Mouse (Mus musculus) forebrain, embryonic 12.5 days (tissue): ENCODE data around the gene Sec24a. TPM values are rescaled to one million over a fixed set of nuclear protein-coding genes. Genes with fewer than 3 reads are reported as not detected.

Experiments used
- ATAC-seq: fragments of 200-750 bp; cut with Nextera tagmentation; 2 replicates; pipeline ENCODE4 v1.8.0; 2017; ENCODE audit warnings: moderate TSS enrichment; ENCODE audit not compliant: low FRiP score
- H3K27ac ChIP-seq: fragments of 300-500 bp; sonication (generic); 2 replicates; pipeline ENCODE4 v1.5.1; 2016; ENCODE audit warnings: mild to moderate bottlenecking
- H3K27me3 ChIP-seq: fragments of 300-500 bp; sonication (generic); 2 replicates; pipeline ENCODE4 v1.6.1; 2016; ENCODE audit warnings: mild to moderate bottlenecking
- H3K36me3 ChIP-seq: fragments of 300-500 bp; sonication (generic); replicated peaks from 2 replicates; pipeline ENCODE4 v1.6.1; 2016; ENCODE audit warnings: mild to moderate bottlenecking
- H3K4me1 ChIP-seq: fragments of 300-500 bp; sonication (generic); 2 replicates; pipeline ENCODE4 v1.6.1; 2016
- H3K4me2 ChIP-seq: fragments of 300-500 bp; sonication (generic); 2 replicates; pipeline ENCODE4 v1.6.1; 2016; ENCODE audit warnings: mild to moderate bottlenecking, moderate library complexity
- H3K4me3 ChIP-seq: fragments of 300-500 bp; sonication (generic); replicated peaks from 2 replicates; pipeline ENCODE4 v1.5.1; 2016; ENCODE audit warnings: mild to moderate bottlenecking
- H3K9ac ChIP-seq: fragments of 300-500 bp; sonication (generic); 2 replicates; pipeline ENCODE4 v1.6.1; 2016; ENCODE audit warnings: mild to moderate bottlenecking
- H3K9me3 ChIP-seq: fragments of 300-500 bp; sonication (generic); 2 replicates; pipeline ENCODE4 v1.6.1; 2016
- WGBS: fragments of 180-500 bp; shearing (Covaris S2); methylation state at CpG from one replicate; pipeline ENCODE4 v1.1.7; 2016; 5-methylcytosine and 5-hydroxymethylcytosine counted together
- polyA plus RNA-seq: library from polyadenylated mRNA; unstranded; fragments of >200 nt; fragmentation: Nextera tagmentation; extraction: Ambion mirVana; gene quantifications from 2 replicates; pipeline ENCODE4 v1.2.1, GENCODE M21; 2016

Gene Sec24a
- polyA plus RNA-seq, 1 experiment from 2014 or later: 14.8 TPM

GRCm38 (mm10) chr11:51650691-51651515 is 112.5 kb downstream of the Sec24a start, which contains the start of the genes N4bp3 and D930048N14Rik:
TSS of gene N4bp3 (minus strand) at chr11:51650842.
TSS of gene D930048N14Rik (plus strand) at chr11:51650954.
- peak within 1 kb of the TSS; percentile 68 for H3K9ac ChIP-seq
- WGBS: 1% methylated on average over 59 of the region's 70 CpGs
- peaks cover 34% of the 10 kb centered on the region for H3K27me3 ChIP-seq
- peaks cover 31% of the 10 kb centered on the region for H3K4me1 ChIP-seq
- H3K27ac ChIP-seq: no peak within 1 kb of the TSS
- no peaks in the 10 kb centered on the region for H3K36me3 ChIP-seq
- no peaks in the 10 kb centered on the region for H3K9me3 ChIP-seq
- H3K4me3 ChIP-seq: peak within 1 kb of the TSS; percentile 55
- peak within 1 kb of the TSS; percentile 85 for H3K4me2 ChIP-seq
- ATAC-seq: peak; percentile 82

GRCm38 (mm10) chr11:51650261-51650660 is 113.2 kb downstream of the Sec24a start:
- Histone ChIP-seq H3K4me3 (peak overlapping the region; percentile 55), H3K9me3 (no peaks in the 10 kb centered on the region), H3K27ac (no peak overlapping the region), H3K4me1 (peaks cover 31% of the 10 kb centered on the region), H3K4me2 (peak overlapping the region; percentile 85), H3K9ac (peak overlapping the region; percentile 68), H3K36me3 (no peaks in the 10 kb centered on the region), H3K27me3 (peaks cover 34% of the 10 kb centered on the region)
- ATAC-seq: peak; percentile 18; the same call in 1 of the 2 replicates
- 1% methylated on average over 30 of the region's 30 CpGs for WGBS

GRCm38 (mm10) chr11:51649889-51650199 is 113.6 kb downstream of the Sec24a start:
- no peak overlapping the region for H3K27ac ChIP-seq
- peaks cover 31% of the 10 kb centered on the region for H3K4me1 ChIP-seq
- peak overlapping the region; percentile 85 for H3K4me2 ChIP-seq
- no peak for ATAC-seq
- H3K9me3 ChIP-seq: no peaks in the 10 kb centered on the region
- H3K27me3 ChIP-seq: peaks cover 34% of the 10 kb centered on the region
- peak overlapping the region; percentile 55 for H3K4me3 ChIP-seq
- peak overlapping the region; percentile 68 for H3K9ac ChIP-seq
- 2% methylated on average over 7 of the region's 7 CpGs for WGBS
- H3K36me3 ChIP-seq: no peaks in the 10 kb centered on the region

- Histone ChIP-seq H3K27me3 (peaks cover 34% of the 10 kb centered on the region), H3K27ac (peak overlapping the region; percentile 36; the same call in 1 of the 2 replicates), H3K4me3 (peak overlapping the region; percentile 55), H3K9ac (peak overlapping the region; percentile 68; the same call in 1 of the 2 replicates), H3K4me2 (peak overlapping the region; percentile 85), H3K9me3 (no peaks in the 10 kb centered on the region), H3K4me1 (peaks cover 31% of the 10 kb centered on the region), H3K36me3 (no peaks in the 10 kb centered on the region)
- 0 out of 2 replicates have a peak, but pooled peaks have one; percentile 15 for ATAC-seq
- 28% methylated on average over 11 of the region's 11 CpGs for WGBS
Measured at GRCm38 (mm10) chr11:51649111-51649888, 114.1 kb downstream of the Sec24a start.

GRCm38 (mm10) chr11:51648566-51648965 is 114.9 kb downstream of the Sec24a start:
- Histone ChIP-seq H3K9ac (no peak overlapping the region), H3K4me3 (no peak overlapping the region; the same call in 1 of the 2 replicates), H3K9me3 (no peaks in the 10 kb centered on the region), H3K27ac (peak overlapping the region; percentile 42; the same call in 1 of the 2 replicates), H3K36me3 (no peaks in the 10 kb centered on the region), H3K27me3 (peaks cover 34% of the 10 kb centered on the region), H3K4me1 (peaks cover 31% of the 10 kb centered on the region), H3K4me2 (peak overlapping the region; percentile 85; the same call in 1 of the 2 replicates)
- ATAC-seq: 0 out of 2 replicates have a peak, but pooled peaks have one; percentile 7
- 15% methylated on average over 3 of the region's 3 CpGs for WGBS

GRCm38 (mm10) chr11:51646751-51647667 is 116.4 kb downstream of the Sec24a start:
- Histone ChIP-seq H3K4me2 (no peak overlapping the region), H3K36me3 (no peaks in the 10 kb centered on the region), H3K9me3 (no peaks in the 10 kb centered on the region), H3K4me1 (peaks cover 31% of the 10 kb centered on the region), H3K9ac (no peak overlapping the region), H3K27me3 (peaks cover 30% of the 10 kb centered on the region), H3K4me3 (no peak overlapping the region), H3K27ac (peak overlapping the region; percentile 68)
- 81% methylated on average over 15 of the region's 15 CpGs for WGBS
- no peak for ATAC-seq

- Histone ChIP-seq H3K27ac (no peak overlapping the region), H3K4me2 (no peak overlapping the region), H3K9me3 (no peaks in the 10 kb centered on the region), H3K9ac (no peak overlapping the region), H3K4me1 (peaks cover 31% of the 10 kb centered on the region), H3K4me3 (no peak overlapping the region), H3K27me3 (peaks cover 27% of the 10 kb centered on the region), H3K36me3 (no peaks in the 10 kb centered on the region)
- 89% methylated on average over 7 of the region's 7 CpGs for WGBS
- no peak for ATAC-seq
Measured at GRCm38 (mm10) chr11:51646245-51646644, 117.2 kb downstream of the Sec24a start.

GRCm38 (mm10) chr11:51645293-51645692 is 118.1 kb downstream of the Sec24a start:
- WGBS: 92% methylated on average over 13 of the region's 13 CpGs
- Histone ChIP-seq H3K36me3 (no peaks in the 10 kb centered on the region), H3K4me2 (no peak overlapping the region), H3K9me3 (no peaks in the 10 kb centered on the region), H3K27me3 (peaks cover 18% of the 10 kb centered on the region), H3K4me1 (peaks cover 23% of the 10 kb centered on the region), H3K9ac (no peak overlapping the region), H3K4me3 (no peak overlapping the region), H3K27ac (no peak overlapping the region)
- no peak for ATAC-seq

- no peak for ATAC-seq
- no peak overlapping the region for H3K27ac ChIP-seq
- no peaks in the 10 kb centered on the region for H3K9me3 ChIP-seq
- H3K36me3 ChIP-seq: no peaks in the 10 kb centered on the region
- H3K4me2 ChIP-seq: no peak overlapping the region
- H3K27me3 ChIP-seq: peaks cover 7% of the 10 kb centered on the region
- H3K4me1 ChIP-seq: peaks cover 12% of the 10 kb centered on the region
- no peak overlapping the region for H3K9ac ChIP-seq
- WGBS: 69% methylated on average over 16 of the region's 16 CpGs
- no peak overlapping the region for H3K4me3 ChIP-seq
Measured at GRCm38 (mm10) chr11:51644217-51644616, 119.2 kb downstream of the Sec24a start.

GRCm38 (mm10) chr11:51643761-51644160 is 119.7 kb downstream of the Sec24a start:
- H3K4me1 ChIP-seq: peaks cover 7% of the 10 kb centered on the region
- no peak overlapping the region for H3K27ac ChIP-seq
- no peak for ATAC-seq
- peaks cover 3% of the 10 kb centered on the region; the same call in 1 of the 2 replicates for H3K27me3 ChIP-seq
- H3K4me3 ChIP-seq: no peak overlapping the region
- H3K9me3 ChIP-seq: no peaks in the 10 kb centered on the region
- WGBS: 57% methylated on average over 15 of the region's 15 CpGs
- no peak overlapping the region for H3K4me2 ChIP-seq
- no peaks in the 10 kb centered on the region for H3K36me3 ChIP-seq
- no peak overlapping the region for H3K9ac ChIP-seq

- H3K4me2 ChIP-seq: no peak overlapping the region
- H3K9ac ChIP-seq: no peak overlapping the region
- H3K27me3 ChIP-seq: peaks cover 4% of the 10 kb centered on the region; the same call in 1 of the 2 replicates
- H3K9me3 ChIP-seq: no peaks in the 10 kb centered on the region
- no peaks in the 10 kb centered on the region for H3K36me3 ChIP-seq
- H3K27ac ChIP-seq: no peak overlapping the region
- H3K4me1 ChIP-seq: peaks cover 3% of the 10 kb centered on the region
- WGBS: 88% methylated on average over 9 of the region's 9 CpGs
- ATAC-seq: no peak
- H3K4me3 ChIP-seq: no peak overlapping the region
Measured at GRCm38 (mm10) chr11:51643202-51643601, 120.2 kb downstream of the Sec24a start.
